Mouse (Mus musculus): ENCODE measurements around the gene Themis3. TPM values are rescaled to one million over a fixed set of nuclear protein-coding genes. Genes with fewer than 3 reads are reported as not detected.

The Themis3 gene
- total RNA-seq, 2 experiments from 2014 or later = 0.18 to 0.21 TPM

DNA sequence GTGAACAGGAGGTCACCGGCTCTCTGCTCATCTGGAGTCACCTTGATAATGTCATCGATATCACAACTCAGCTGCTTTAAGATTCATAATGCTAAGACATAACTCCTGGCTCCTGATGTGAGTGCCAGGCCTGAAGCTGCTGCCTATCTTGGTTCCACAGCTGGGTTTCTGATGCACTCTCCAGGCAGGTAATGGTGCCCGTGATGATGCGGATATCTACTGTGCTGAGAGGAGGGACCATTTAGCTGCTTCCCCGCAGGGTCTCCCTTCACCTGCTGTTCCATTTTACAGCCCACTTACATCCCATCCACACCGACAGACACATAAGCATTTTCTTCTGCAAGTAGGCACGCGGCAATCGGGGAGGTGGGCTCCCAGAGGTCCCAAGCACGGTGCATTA, 7.7 kb downstream of the Themis3 start:
- no peak overlapping the region for H3K4me3 ChIP-seq
- intact Hi-C loops (cut with DNase I) = no loop called here
- H3K27ac ChIP-seq = no peak overlapping the region
- TF ChIP-seq CTCF (IDR thresholded peaks at IDR 0.05) = no peak
- no peak for DNase-seq (ENCODE audit: extremely low spot score in 1 of 2, low spot score in 2 of 2)

DNA sequence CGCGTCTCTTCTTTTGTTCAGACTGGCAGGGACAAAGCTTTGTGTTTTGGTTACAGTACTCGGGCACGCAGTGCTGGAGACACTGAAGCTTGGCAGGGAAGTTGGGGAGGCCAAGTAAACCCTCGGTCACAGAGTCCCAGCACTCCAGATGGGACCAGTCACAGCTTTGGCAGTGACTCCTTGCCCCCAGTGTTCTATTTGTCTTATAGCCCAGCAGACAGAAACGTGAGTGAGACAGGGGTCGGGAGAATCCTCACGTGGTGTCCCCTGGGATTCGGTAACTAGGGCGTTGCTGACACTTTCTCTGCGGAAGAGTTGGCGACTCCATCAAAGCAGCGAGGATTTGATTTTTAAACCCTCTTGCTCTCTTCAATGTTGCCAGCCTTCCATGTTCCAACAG, 8.3 kb downstream of the Themis3 start:
- Histone ChIP-seq H3K27ac (no peak overlapping the region), H3K4me3 (no peak overlapping the region)
- intact Hi-C loops (cut with DNase I) = no loop called here
- no peak for DNase-seq (ENCODE audit: extremely low spot score in 1 of 2, low spot score in 2 of 2)
- no peak for TF ChIP-seq CTCF (IDR thresholded peaks at IDR 0.05)

DNA sequence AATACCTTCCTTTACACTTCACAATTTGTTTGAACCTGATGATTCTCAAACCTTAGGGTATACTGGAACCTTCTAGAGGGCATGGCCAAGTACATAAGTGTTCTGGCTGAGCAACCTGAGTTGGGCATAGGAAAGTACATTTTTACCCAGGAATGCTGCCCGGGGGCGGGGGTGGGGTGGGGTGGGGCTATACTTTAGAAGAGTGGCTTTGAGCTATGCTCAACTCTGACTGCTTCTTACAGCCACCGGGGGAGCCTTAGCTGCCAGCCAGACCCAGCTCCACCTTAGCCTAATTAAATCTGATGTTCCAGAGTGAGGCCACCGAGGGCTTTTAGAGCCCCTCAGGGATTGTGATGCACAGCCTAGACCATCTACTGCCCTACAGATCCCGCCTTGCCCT, 13.4 kb downstream of the Themis3 start:
- no peak for TF ChIP-seq CTCF (IDR thresholded peaks at IDR 0.05)
- intact Hi-C loops (cut with DNase I) = no loop called here
- H3K27ac ChIP-seq = no peak overlapping the region
- no peak for DNase-seq (ENCODE audit: extremely low spot score in 1 of 2, low spot score in 2 of 2)
- H3K4me3 ChIP-seq = no peak overlapping the region

DNA sequence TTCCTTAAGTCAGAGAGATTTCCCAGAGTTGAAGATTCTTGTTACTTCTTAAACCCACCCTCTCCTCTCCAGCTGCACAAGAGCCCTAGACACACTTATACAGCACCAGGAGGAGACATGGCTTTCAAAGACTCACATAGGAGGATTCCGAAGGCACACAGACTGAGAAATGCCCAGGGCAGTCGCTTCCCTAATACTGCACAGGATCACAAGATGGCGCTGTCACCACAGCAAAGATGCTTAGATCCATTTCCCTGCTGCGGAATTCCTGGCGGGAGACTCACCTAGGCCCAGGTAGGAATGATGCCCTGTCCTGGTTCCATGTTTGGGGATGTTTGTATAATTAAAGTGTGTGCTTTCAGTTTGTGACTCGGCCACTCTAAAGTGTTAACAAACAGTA, 16.4 kb downstream of the Themis3 start:
- no peak overlapping the region for H3K4me3 ChIP-seq
- intact Hi-C loops (cut with DNase I) = loop anchor here (1.0 to 5.0 kb wide), 7 partner anchors 179 to 1259 kb away; no protein-coding TSS in a partner anchor
- no peak overlapping the region for H3K27ac ChIP-seq
- peak; percentile 79 for TF ChIP-seq CTCF (IDR thresholded peaks at IDR 0.05)
- peak; percentile 56 to 66 for DNase-seq (ENCODE audit: extremely low spot score in 1 of 2, low spot score in 2 of 2)

DNA sequence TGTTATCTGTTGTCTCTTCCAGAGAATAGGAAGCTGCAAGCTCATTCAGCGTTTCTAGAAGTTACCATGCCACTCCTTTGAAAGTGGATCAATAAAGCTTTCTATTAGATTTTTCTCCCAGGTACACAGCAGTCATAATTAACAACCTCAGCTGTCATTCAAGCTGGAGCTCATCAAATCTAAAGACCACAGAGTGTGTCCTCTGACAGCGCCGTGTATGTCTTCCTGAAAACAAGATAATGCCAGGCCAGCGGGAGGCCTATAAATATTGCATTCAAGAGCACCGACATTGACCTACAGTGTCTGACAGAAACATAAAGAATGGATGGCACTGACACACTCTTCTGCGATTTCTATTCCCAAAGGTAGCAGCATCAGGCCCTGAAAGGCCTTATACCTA, 16.9 kb downstream of the Themis3 start:
- intact Hi-C loops (cut with DNase I) = loop anchor here (5.0 kb wide), 4 partner anchors 180 to 895 kb away; no protein-coding TSS in a partner anchor
- Histone ChIP-seq H3K4me3 (no peak overlapping the region), H3K27ac (no peak overlapping the region)
- no peak for DNase-seq (ENCODE audit: extremely low spot score in 1 of 2, low spot score in 2 of 2)
- TF ChIP-seq CTCF (IDR thresholded peaks at IDR 0.05) = no peak

DNA sequence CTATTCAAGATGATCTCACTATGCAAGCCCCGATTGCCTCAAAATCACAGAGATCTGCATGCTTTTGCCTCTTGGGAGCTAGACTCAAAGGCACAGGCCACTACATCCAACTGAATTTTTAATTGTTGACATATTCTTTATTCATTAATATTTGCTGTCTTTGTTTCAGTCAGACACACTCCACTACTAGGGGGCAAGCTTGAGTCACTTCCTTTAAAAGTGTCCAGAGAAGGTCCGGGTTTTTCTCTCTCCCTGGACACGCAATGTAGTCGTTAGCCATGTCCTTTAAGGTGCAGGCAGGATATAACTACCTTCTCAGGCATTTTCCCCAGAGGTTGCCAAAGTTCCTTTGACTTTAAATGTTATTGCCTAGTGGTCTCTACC, 21.8 kb downstream of the Themis3 start:
- H3K4me3 ChIP-seq = no peak overlapping the region
- peak; percentile 12 for TF ChIP-seq CTCF (IDR thresholded peaks at IDR 0.05)
- DNase-seq (ENCODE audit: extremely low spot score in 1 of 2, low spot score in 2 of 2) = no peak
- no peak overlapping the region for H3K27ac ChIP-seq
- intact Hi-C loops (cut with DNase I) = no loop called here

DNA sequence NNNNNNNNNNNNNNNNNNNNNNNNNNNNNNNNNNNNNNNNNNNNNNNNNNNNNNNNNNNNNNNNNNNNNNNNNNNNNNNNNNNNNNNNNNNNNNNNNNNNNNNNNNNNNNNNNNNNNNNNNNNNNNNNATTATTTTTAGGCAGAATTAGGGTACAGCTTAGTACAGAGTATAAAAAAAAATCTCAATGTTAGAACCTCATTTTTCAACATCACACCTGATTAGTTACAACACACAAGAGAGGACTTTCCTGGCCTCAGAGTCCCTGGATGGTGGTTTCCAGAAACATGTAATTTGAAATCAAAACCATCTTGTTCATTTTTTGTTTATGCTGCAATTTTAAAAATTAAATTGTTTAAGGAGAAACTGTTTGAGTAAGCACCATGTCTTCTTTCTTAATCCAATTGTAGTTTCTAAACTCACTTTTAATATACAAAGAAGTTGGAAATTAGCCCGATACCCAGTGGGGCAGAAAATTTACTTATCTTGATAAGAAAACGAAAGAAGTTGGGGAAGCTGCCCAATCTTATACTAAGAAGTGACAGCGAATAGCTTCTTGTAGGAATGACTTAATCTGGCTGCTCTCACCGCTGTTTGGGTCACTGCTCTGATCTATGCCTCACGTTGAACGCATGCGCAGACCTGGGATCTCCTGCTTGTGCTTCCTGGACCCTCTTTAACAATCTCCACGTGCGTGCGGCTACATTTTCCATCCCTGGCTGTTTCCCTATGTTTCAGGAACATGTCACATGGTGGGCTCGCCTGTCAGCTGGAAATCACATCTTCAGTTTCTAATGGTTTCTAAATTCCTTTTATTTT, 22.4 kb downstream of the Themis3 start:
- H3K27ac ChIP-seq = no peak overlapping the region
- no peak for TF ChIP-seq CTCF (IDR thresholded peaks at IDR 0.05)
- intact Hi-C loops (cut with DNase I) = no loop called here
- H3K4me3 ChIP-seq = no peak overlapping the region
- no peak for DNase-seq (ENCODE audit: extremely low spot score in 1 of 2, low spot score in 2 of 2)

DNA sequence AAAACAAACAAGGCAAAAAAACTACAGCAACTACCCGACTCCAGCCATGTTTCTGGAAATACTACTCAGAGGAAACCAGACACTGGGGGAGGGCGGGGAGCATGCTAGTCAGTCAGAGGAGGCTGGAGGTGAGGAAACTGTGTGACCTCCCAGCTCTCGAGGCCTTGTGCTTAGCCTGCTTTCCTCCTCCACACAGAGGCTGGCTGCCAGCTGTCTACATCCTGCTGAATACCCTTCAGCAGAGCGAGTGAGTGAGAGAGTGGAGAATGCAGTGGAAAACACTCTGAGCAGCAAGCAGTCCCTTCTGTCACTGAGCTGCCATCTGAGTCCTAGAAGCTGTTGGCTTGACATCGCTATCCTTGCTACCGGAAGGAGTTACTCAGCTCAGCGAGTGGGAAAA, 30.2 kb downstream of the Themis3 start:
- no peak overlapping the region for H3K4me3 ChIP-seq
- intact Hi-C loops (cut with DNase I) = no loop called here
- DNase-seq (ENCODE audit: extremely low spot score in 1 of 2, low spot score in 2 of 2) = peak in 1 of 2 experiments; percentile 19
- no peak for TF ChIP-seq CTCF (IDR thresholded peaks at IDR 0.05)
- no peak overlapping the region for H3K27ac ChIP-seq

DNA sequence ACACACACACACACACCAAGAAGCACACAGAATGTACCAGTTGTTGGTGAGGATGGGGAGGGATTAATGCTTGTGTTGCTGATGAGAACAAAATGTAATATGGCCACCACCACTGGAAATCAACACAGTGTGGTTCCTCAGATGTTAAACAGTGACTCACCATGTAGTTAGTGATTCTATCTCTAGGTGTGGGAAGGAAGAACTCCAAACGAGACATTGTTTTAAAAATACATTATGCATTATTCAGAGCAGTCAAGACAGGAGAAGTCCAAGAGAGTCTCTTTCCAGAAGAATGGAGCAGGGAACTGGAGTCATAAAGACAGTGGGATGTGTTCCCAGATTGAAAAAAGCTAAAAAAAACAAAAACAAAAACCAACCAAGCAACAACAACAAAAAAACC, 30.9 kb downstream of the Themis3 start:
- no peak for DNase-seq (ENCODE audit: extremely low spot score in 1 of 2, low spot score in 2 of 2)
- no peak for TF ChIP-seq CTCF (IDR thresholded peaks at IDR 0.05)
- intact Hi-C loops (cut with DNase I) = no loop called here
- Histone ChIP-seq H3K4me3 (no peak overlapping the region), H3K27ac (no peak overlapping the region)

DNA sequence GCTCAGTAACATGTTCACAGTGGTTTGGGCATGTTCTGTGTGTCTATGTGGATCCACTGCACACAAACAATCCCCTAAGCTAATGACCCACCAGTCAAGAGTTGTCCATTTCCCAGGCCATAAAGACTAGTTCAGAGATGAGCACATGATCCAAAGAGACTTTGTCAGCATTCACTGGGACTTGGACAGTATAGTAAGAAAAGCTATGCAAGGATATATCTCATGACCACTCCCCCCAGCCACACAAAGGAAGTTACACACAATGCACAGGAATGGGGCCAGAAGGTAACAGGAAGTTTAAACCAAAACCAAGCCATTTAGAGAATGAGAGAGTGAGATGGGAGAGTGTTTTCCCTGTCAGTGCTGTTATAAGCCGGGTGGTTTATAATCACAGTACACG, 33.0 kb downstream of the Themis3 start:
- no peak for TF ChIP-seq CTCF (IDR thresholded peaks at IDR 0.05)
- Histone ChIP-seq H3K27ac (no peak overlapping the region), H3K4me3 (no peak overlapping the region)
- intact Hi-C loops (cut with DNase I) = no loop called here
- DNase-seq (ENCODE audit: extremely low spot score in 1 of 2, low spot score in 2 of 2) = no peak

DNA sequence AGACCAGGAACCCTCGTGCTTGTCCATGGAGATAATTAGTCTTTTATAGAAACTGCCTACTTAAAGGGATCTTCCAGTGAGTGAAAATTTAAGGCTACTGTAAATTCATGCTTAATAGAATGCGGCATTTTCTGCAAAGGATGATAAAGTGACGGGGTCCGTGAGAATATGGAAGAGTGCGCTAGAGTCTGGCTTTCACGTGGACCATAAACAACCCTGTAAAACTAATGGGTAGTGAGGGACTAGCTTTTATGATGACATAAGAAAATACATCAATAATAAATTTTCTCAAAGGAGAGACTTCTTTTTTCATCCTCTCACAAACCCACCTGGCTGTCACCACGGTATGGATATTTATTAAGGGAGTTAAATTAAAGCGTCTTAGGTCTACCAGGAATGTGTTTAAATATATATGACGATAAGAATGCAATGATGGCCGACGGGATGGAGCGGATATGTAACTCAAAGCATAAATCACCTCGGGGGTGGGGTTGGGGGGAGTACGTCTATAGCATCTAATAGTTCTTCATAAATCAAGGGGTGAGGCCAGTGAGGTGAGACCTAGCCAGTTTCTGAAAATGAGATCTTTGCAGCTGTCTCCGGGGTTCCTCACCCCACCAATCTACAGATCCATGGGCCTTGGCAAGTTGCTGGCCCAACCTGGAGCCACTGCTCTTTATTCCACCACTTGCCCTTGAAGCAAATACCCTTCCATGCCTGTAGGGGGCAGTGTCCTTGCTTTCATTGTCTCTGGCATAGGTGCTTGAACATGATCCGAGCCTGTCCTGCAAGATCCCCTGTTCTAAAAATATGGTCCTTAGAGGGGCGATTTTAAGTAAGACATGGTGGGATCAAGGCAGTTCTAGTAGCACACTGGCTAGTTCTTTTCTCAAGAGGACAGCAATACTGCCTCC, 35.8 kb downstream of the Themis3 start:
- Histone ChIP-seq H3K4me3 (no peak overlapping the region), H3K27ac (no peak overlapping the region)
- TF ChIP-seq CTCF (IDR thresholded peaks at IDR 0.05) = peak; percentile 40
- DNase-seq (ENCODE audit: extremely low spot score in 1 of 2, low spot score in 2 of 2) = no peak
- intact Hi-C loops (cut with DNase I) = no loop called here

DNA sequence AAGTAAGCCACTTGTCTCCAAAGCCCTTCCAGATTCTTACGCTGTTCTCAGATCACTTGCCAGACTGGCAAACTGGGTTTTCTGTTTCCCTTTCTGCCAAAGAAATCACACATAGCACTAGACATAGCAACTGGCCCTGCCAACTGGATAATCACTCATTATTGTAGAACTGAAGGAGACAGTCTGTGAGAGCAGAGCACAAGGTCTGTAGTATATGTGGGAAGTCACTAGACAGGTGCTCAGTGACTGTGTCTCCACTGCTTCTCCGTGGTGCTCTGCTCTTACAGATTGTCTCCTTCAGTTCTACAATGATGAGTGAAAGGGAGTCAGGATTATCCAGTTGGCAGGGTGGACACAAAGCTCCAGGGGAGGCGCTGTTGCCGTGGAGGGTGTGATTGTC, 41.7 kb downstream of the Themis3 start:
- no peak overlapping the region for H3K4me3 ChIP-seq
- no peak for TF ChIP-seq CTCF (IDR thresholded peaks at IDR 0.05)
- no peak for DNase-seq (ENCODE audit: extremely low spot score in 1 of 2, low spot score in 2 of 2)
- intact Hi-C loops (cut with DNase I) = no loop called here
- H3K27ac ChIP-seq = no peak overlapping the region
